ENCODE assay signal across 8 mouse cellular contexts in genomic region chr1:92195360-92196149, GRCm38 (mm10). TPM values are rescaled to one million over a fixed set of nuclear protein-coding genes. Genes with fewer than 3 reads are reported as not detected.
DNase-seq lines count a peak whose midpoint lies in the region; ATAC-seq and TF ChIP-seq lines count a peak whose summit lies in the region.

Gene Hdac4 (minus strand): TSS chr1:92195699.

- TF ChIP-seq POLR2A in spleen, adult 2 months (IDR thresholded peaks at IDR 0.05; ENCODE audit: low read depth, low read length): no peak
- TF ChIP-seq POLR2A in bone marrow, adult 2 months (IDR thresholded peaks at IDR 0.05; ENCODE audit: borderline replicate concordance, control insufficient read depth, low read depth, low read length): no peak

- peak; percentile 89 for ATAC-seq in forebrain, embryonic 13.5 days

- H3K36me3 ChIP-seq in spleen, adult 2 months (ENCODE audit: control insufficient read depth, insufficient read depth, low read length): no peaks in the 10 kb centered on the region
- H3K36me3 ChIP-seq in forebrain, embryonic 13.5 days (ENCODE audit: poor library complexity, severe bottlenecking): no peaks in the 10 kb centered on the region

- H3K4me3 ChIP-seq in spleen, adult 2 months (ENCODE audit: extremely low read depth, insufficient read depth, insufficient read length): no peak within 1 kb of the TSS
- no peak within 1 kb of the TSS for H3K4me3 ChIP-seq in bone marrow, adult 2 months (replicated peaks; ENCODE audit: control insufficient read depth, low read depth, low read length)
- H3K4me3 ChIP-seq in forebrain, embryonic 13.5 days: no peak within 1 kb of the TSS

- H3K27ac ChIP-seq in spleen, adult 2 months (ENCODE audit: insufficient read depth, low read length): no peak within 1 kb of the TSS
- no peak within 1 kb of the TSS for H3K27ac ChIP-seq in bone marrow, adult 2 months (ENCODE audit: control insufficient read depth, insufficient read depth, low read depth, low read length, poor library complexity)
- no peak within 1 kb of the TSS for H3K27ac ChIP-seq in forebrain, embryonic 13.5 days

- intact Hi-C loops in heart, postnatal 14 days (cut with DNase I): no loop called here
- intact Hi-C loops in left cerebral cortex, postnatal 36 days (cut with DNase I): no loop called here

- DNase-seq in spleen, adult 2 months (ENCODE audit: low read depth in 1 of 2, low spot score in 2 of 2): no peak
- DNase-seq in spleen, adult 18-20 months: no peak
- DNase-seq in heart, postnatal 14 days: peak; percentile 55 to 66
- peak; percentile 41 to 70 for DNase-seq in left cerebral cortex, postnatal 36 days (ENCODE audit: low spot score in 2 of 2)
- peak; percentile 33 for DNase-seq in right cerebral cortex, postnatal 14 days
- DNase-seq in thymus, postnatal 36 days: no peak

- no peaks in the 10 kb centered on the region for H3K4me1 ChIP-seq in spleen, adult 2 months (ENCODE audit: control insufficient read depth, insufficient read depth, insufficient read length)
- H3K4me1 ChIP-seq in bone marrow, adult 2 months (ENCODE audit: control insufficient read depth, insufficient read depth, low read length): no peaks in the 10 kb centered on the region
- peaks cover 12% of the 10 kb centered on the region for H3K4me1 ChIP-seq in forebrain, embryonic 13.5 days

- H3K9me3 ChIP-seq in forebrain, embryonic 13.5 days (replicated peaks): no peaks in the 10 kb centered on the region

- H3K4me2 ChIP-seq in forebrain, embryonic 13.5 days: no peak within 1 kb of the TSS

- no peak within 1 kb of the TSS for H3K9ac ChIP-seq in forebrain, embryonic 13.5 days

- H3K27me3 ChIP-seq in spleen, adult 2 months (ENCODE audit: control insufficient read depth, insufficient read depth, low read length): no peaks in the 10 kb centered on the region
- peaks cover 5% of the 10 kb centered on the region; the same call in 1 of the 2 replicates for H3K27me3 ChIP-seq in forebrain, embryonic 13.5 days

- WGBS in spleen, adult 2 months: 67% methylated on average over 13 of the region's 13 CpGs
- 68% methylated on average over 13 of the region's 13 CpGs for WGBS in bone marrow, adult 2 months
- WGBS in forebrain, embryonic 13.5 days: 53% methylated on average over 13 of the region's 13 CpGs

- TF ChIP-seq CTCF in spleen, adult 2 months (IDR thresholded peaks at IDR 0.05; ENCODE audit: extremely low read depth, insufficient read depth, insufficient read length, insufficient replicate concordance): no peak
- no peak for TF ChIP-seq CTCF in bone marrow, adult 2 months (IDR thresholded peaks at IDR 0.05; ENCODE audit: control insufficient read depth, insufficient read depth, low read length)

RNA-seq across cellular contexts. Expression of gene Hdac4, which starts in this region (rescaled TPM):
- polyA plus RNA-seq in spleen, adult 2 months (2012; rRNA removed): 13.3 and 18.6 TPM in 2 replicates
- polyA plus RNA-seq in bone marrow, adult 2 months (2011; ENCODE audit: insufficient read depth, insufficient read length, low replicate concordance, missing spikeins): 13.7 and 18.1 TPM in 2 replicates
- 22.6 and 25.1 TPM in 2 replicates for polyA plus RNA-seq in forebrain, embryonic 13.5 days (2015; fragmentation: Nextera tagmentation; extraction: Ambion mirVana)
- total RNA-seq in heart, postnatal 14 days (2021): 10 to 100 TPM; 35.4 to 36.2 TPM
- 100 to 1,000 TPM; 105 to 125 TPM for total RNA-seq in left cerebral cortex, postnatal 36 days (2021)

Comparison
In these comparisons a context has a peak if more than half of its experiments do, and no peak if none do; other contexts are left out.
1. DNase-seq: peak in heart, postnatal 14 days (2 of 2), left cerebral cortex, postnatal 36 days (2 of 2) and right cerebral cortex, postnatal 14 days (single experiment); none in spleen, adult 2 months (0 of 2), spleen, adult 18-20 months (0 of 2) and thymus, postnatal 36 days (0 of 2).